Mouse (Mus musculus) liver, embryonic 15.5 days (tissue): ENCODE results near the gene Cd276. TPM values are rescaled to one million over a fixed set of nuclear protein-coding genes. Genes with fewer than 3 reads are reported as not detected.
"Not testable (repeated sequence)": the region's sequence is repeated elsewhere in the genome, so short reads cannot be mapped to it uniquely, and the experiment has no call there.

Source experiments
- ATAC-seq: fragments of 200-750 bp; cut with Nextera tagmentation; 2 replicates; pipeline ENCODE4 v1.8.0; 2017; ENCODE audit warnings: moderate number of reproducible peaks, mild to moderate bottlenecking, moderate library complexity; ENCODE audit not compliant: insufficient read depth
- H3K27ac ChIP-seq: fragments of 300-500 bp; sonication (generic); replicated peaks from 2 replicates; pipeline ENCODE4 v1.5.1; 2015; ENCODE audit warnings: mild to moderate bottlenecking, inconsistent platforms
- H3K27me3 ChIP-seq: fragments of 300-500 bp; sonication (generic); 2 replicates; pipeline ENCODE4 v1.6.1; 2015; ENCODE audit warnings: mild to moderate bottlenecking, inconsistent platforms
- H3K36me3 ChIP-seq: fragments of 300-500 bp; sonication (generic); replicated peaks from 2 replicates; pipeline ENCODE4 v1.6.1; 2015; ENCODE audit warnings: moderate library complexity, mild to moderate bottlenecking, inconsistent platforms
- H3K4me1 ChIP-seq: fragments of 300-500 bp; sonication (generic); replicated peaks from 2 replicates; pipeline ENCODE4 v1.6.1; 2015; ENCODE audit warnings: inconsistent platforms
- H3K4me2 ChIP-seq: fragments of 300-500 bp; sonication (generic); 2 replicates; pipeline ENCODE4 v1.6.1; 2015; ENCODE audit warnings: moderate library complexity, mild to moderate bottlenecking, inconsistent platforms
- H3K4me3 ChIP-seq: fragments of 300-500 bp; sonication (generic); replicated peaks from 2 replicates; pipeline ENCODE4 v1.5.1; 2015; ENCODE audit warnings: mild to moderate bottlenecking, inconsistent platforms
- H3K9ac ChIP-seq: fragments of 300-500 bp; sonication (generic); 2 replicates; pipeline ENCODE4 v1.6.1; 2015; ENCODE audit warnings: moderate library complexity, mild to moderate bottlenecking, inconsistent platforms
- H3K9me3 ChIP-seq: fragments of 300-500 bp; sonication (generic); replicated peaks from 2 replicates; pipeline ENCODE4 v1.6.1; 2016; ENCODE audit warnings: inconsistent platforms
- WGBS: fragments of 180-500 bp; shearing (Covaris S2); methylation state at CpG from one replicate; pipeline ENCODE4 v1.1.7; 2015; ENCODE audit warnings: mixed read lengths; ENCODE audit not compliant: insufficient replicate concordance; 5-methylcytosine and 5-hydroxymethylcytosine counted together
- polyA plus RNA-seq: library from polyadenylated mRNA; unstranded; fragments of >200 nt; fragmentation: Nextera tagmentation; extraction: Ambion mirVana; gene quantifications from 2 replicates; pipeline ENCODE4 v1.2.1, GENCODE M21; 2015

Gene Cd276
- polyA plus RNA-seq, 1 experiment from 2014 or later = 1.4 TPM

- H3K27ac ChIP-seq = no peak overlapping the region
- ATAC-seq = no peak
- peaks cover 3% of the 10 kb centered on the region; the same call in 1 of the 2 replicates for H3K27me3 ChIP-seq
- H3K4me3 ChIP-seq = no peak overlapping the region
- no peaks in the 10 kb centered on the region for H3K36me3 ChIP-seq
- H3K4me2 ChIP-seq = no peak overlapping the region
- H3K4me1 ChIP-seq = no peaks in the 10 kb centered on the region
- 79% methylated on average over 1 of the region's 1 CpGs for WGBS
- H3K9me3 ChIP-seq = no peaks in the 10 kb centered on the region
- no peak overlapping the region for H3K9ac ChIP-seq
Measured at GRCm38 (mm10) chr9:58571001-58571400, 15.8 kb upstream of the Cd276 start.

DNA sequence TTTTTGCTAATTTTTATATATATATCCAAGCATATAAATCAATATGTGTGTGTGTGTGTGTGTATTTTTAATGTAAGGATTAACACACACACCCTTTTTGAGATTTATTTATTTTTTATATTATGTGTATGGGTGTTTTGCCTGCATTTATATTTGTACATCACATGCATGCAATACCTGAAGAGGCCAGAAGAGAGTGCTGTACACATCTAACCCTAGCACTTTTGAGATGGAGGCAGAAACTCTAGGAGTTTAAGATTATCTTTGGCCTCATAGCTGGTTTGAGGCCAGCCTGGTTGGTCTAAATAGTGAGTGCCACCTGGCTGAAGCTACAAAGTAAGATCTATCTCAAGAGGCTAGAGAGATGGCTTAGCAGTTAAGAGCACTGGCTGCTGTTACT lies 12.4 kb upstream of the Cd276 start:
- ATAC-seq = no peak
- Histone ChIP-seq H3K4me2 (no peak overlapping the region), H3K4me3 (no peak overlapping the region), H3K9me3 (no peaks in the 10 kb centered on the region), H3K4me1 (no peaks in the 10 kb centered on the region), H3K27ac (no peak overlapping the region), H3K27me3 (peaks cover 6% of the 10 kb centered on the region; the same call in 1 of the 2 replicates), H3K36me3 (no peaks in the 10 kb centered on the region), H3K9ac (no peak overlapping the region)

DNA sequence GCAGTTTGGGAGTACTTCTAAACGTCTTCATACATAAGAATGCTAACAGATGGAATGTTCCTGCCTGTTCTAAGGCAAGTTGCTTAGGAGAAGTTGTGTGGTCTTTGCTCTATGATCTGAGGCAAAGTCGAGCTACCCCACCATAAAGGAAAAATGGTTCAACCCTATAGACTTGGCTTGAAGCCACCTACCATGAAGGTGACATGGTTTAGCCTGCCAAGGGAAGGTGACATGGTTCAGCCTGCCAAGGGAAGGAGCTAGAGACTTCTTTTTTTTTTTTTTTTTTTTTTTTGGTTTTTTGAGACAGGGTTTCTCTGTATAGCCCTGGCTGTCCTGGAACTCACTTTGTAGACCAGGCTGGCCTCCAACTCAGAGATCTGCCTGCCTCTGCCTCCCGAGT lies 10.7 kb upstream of the Cd276 start:
- not testable (repeated sequence) for H3K9me3 ChIP-seq, H3K4me3 ChIP-seq, H3K9ac ChIP-seq, H3K4me1 ChIP-seq, H3K36me3 ChIP-seq, H3K4me2 ChIP-seq, ATAC-seq, H3K27ac ChIP-seq
- WGBS = 47% methylated on average over 3 of the region's 3 CpGs
- H3K27me3 ChIP-seq = peaks cover 15% of the 10 kb centered on the region

GRCm38 (mm10) chr9:58560211-58560610 lies 5.0 kb upstream of the Cd276 start:
- no peak for ATAC-seq
- H3K4me1 ChIP-seq = peaks cover 12% of the 10 kb centered on the region
- 12% methylated on average over 3 of the region's 3 CpGs for WGBS
- H3K4me2 ChIP-seq = no peak overlapping the region
- no peaks in the 10 kb centered on the region for H3K36me3 ChIP-seq
- H3K27ac ChIP-seq = no peak overlapping the region
- no peak overlapping the region for H3K9ac ChIP-seq
- H3K4me3 ChIP-seq = no peak overlapping the region
- H3K27me3 ChIP-seq = peaks cover 46% of the 10 kb centered on the region
- no peaks in the 10 kb centered on the region for H3K9me3 ChIP-seq

DNA sequence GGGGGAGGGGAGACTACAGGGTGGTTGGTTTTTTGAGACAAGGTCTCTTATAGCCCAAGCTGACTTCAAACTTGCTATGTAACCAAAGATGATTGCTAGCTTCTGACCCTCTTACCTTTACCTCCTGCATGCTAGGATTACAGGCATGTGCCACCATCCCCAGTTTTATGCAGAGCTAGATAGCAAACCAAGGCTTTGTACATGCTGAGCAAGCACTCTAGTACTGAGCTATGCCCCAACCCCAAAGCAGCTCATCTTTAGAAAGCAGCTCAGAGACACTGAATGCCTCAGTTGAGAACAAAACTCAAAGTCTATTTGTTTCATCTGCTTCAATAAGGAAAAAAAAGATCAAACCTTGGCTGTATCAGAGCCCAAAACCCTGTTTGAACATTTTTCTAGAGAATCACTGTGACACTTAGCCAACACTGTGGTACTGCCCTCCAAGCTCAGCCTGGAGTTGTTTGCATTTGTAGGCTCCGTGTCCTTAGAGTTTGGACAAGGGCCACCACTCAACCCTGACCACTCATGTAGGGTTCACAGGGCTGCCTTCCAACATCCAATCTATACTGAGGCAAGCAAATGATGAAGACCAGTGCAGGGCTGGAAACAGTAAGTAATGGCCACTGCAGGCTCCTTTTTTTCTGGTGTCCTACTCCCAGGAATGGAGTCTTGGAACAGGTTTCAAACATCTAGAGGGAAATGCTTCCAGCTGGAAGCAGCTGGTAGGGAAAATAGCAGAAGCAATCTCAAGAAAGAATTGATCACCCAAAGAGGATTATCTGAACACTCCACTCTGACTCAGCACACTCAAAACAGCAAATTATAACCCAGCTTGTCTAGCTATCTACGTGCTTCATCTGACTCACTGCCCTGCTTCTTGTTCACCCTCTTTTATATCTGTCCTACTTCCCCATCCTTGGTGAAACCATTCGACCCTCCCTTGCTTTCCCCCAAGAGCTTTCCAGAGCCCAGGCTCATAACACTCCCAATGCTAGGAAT lies 2.5 kb upstream of the Cd276 start:
- WGBS = 15% methylated on average over 3 of the region's 3 CpGs
- Histone ChIP-seq H3K9me3 (no peaks in the 10 kb centered on the region), H3K4me3 (no peak overlapping the region), H3K4me1 (peaks cover 25% of the 10 kb centered on the region), H3K27ac (no peak overlapping the region), H3K27me3 (peaks cover 71% of the 10 kb centered on the region), H3K9ac (no peak overlapping the region), H3K4me2 (no peak overlapping the region), H3K36me3 (no peaks in the 10 kb centered on the region)
- no peak for ATAC-seq

GRCm38 (mm10) chr9:58556627-58557026 lies 1.4 kb upstream of the Cd276 start:
- WGBS = 48% methylated on average over 7 of the region's 7 CpGs
- Histone ChIP-seq H3K4me2 (no peak overlapping the region), H3K4me3 (no peak overlapping the region), H3K27ac (no peak overlapping the region), H3K9ac (no peak overlapping the region), H3K27me3 (peaks cover 76% of the 10 kb centered on the region), H3K4me1 (peaks cover 25% of the 10 kb centered on the region), H3K9me3 (no peaks in the 10 kb centered on the region), H3K36me3 (no peaks in the 10 kb centered on the region)
- ATAC-seq = no peak

GRCm38 (mm10) chr9:58555685-58556414 lies 613 bp upstream of the Cd276 start:
- no peaks in the 10 kb centered on the region for H3K9me3 ChIP-seq
- H3K27ac ChIP-seq = no peak overlapping the region
- H3K9ac ChIP-seq = no peak overlapping the region
- no peaks in the 10 kb centered on the region for H3K36me3 ChIP-seq
- H3K4me1 ChIP-seq = peaks cover 25% of the 10 kb centered on the region
- H3K4me3 ChIP-seq = peak overlapping the region; percentile 59
- H3K27me3 ChIP-seq = peaks cover 80% of the 10 kb centered on the region
- H3K4me2 ChIP-seq = peak overlapping the region; percentile 75
- WGBS = 10% methylated on average over 9 of the region's 9 CpGs
- ATAC-seq = no peak

DNA sequence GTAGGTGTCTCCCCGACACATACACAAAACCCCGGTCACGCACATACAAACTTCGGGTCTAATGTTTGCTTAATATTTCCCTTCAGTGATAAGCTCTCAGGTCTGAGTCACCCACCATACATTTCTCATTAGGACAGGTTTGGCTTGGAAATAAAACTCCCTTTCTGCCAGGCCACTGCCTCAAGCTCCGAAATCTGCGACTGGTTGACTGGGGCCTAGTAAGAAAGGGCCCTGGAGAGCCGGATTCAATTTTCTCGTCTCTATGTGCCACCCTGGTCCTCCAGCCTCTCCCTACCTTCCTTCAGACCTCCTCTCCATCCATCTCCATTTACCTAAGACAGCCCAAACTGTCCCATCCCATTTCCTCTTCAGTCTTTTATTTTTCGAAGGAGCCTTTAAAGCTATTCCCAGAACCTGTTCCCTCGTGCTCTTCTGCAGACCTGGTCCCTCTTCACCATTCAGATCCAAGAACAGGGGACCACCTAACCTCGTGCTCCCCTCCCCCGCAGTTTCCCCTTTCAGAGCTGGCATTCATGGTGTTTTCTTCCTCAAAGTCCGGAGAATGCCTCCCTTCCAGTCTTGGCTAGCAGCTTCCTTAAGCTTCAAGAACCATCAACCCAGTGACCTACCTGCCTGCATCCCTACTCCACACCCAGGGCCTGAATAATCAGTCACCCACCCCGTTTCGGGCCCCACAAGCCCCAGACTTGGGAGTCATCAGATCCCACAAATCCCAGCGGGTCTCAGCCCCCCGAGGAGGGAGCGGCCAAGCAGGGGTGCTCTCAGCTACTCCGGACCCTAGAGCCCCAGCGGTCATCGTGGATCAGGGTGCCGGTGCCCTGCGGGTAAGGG lies 955 bp downstream of the Cd276 start:
- no peak for ATAC-seq
- Histone ChIP-seq H3K9me3 (no peaks in the 10 kb centered on the region), H3K9ac (peak overlapping the region; percentile 49), H3K36me3 (no peaks in the 10 kb centered on the region), H3K4me1 (peaks cover 25% of the 10 kb centered on the region), H3K4me2 (peak overlapping the region; percentile 75), H3K4me3 (peak overlapping the region; percentile 59), H3K27me3 (peaks cover 79% of the 10 kb centered on the region), H3K27ac (no peak overlapping the region)
- 17% methylated on average over 23 of the region's 23 CpGs for WGBS

DNA sequence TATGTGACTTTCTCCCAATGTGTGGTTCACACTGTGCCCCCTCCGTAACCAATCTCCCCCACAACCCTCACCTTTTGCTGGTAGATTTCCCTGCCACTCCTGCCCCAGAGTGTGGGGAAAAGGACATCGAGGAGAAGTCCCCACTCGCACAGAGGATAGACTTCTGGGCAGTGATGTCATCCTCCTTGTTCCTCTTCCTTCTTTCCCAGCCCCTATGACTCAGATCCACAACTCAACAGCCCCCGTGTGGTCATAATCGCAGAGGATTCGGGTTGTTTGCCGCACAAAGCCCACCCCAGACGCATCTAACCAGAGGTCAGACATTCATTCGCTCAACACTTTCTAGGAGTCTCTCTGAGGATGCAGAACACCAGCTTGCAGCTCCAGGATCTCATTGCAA lies 3.2 kb downstream of the Cd276 start:
- Histone ChIP-seq H3K4me3 (no peak overlapping the region), H3K9ac (no peak overlapping the region), H3K4me1 (peaks cover 19% of the 10 kb centered on the region), H3K27me3 (peaks cover 64% of the 10 kb centered on the region), H3K36me3 (no peaks in the 10 kb centered on the region), H3K9me3 (no peaks in the 10 kb centered on the region), H3K27ac (no peak overlapping the region), H3K4me2 (no peak overlapping the region)
- WGBS = 21% methylated on average over 9 of the region's 9 CpGs
- ATAC-seq = no peak

GRCm38 (mm10) chr9:58550928-58551327 lies 4.3 kb downstream of the Cd276 start:
- H3K4me1 ChIP-seq = peaks cover 19% of the 10 kb centered on the region
- no peak overlapping the region for H3K4me3 ChIP-seq
- 77% methylated on average over 6 of the region's 6 CpGs for WGBS
- H3K36me3 ChIP-seq = no peaks in the 10 kb centered on the region
- no peak overlapping the region for H3K4me2 ChIP-seq
- ATAC-seq = no peak
- no peak overlapping the region for H3K9ac ChIP-seq
- H3K27ac ChIP-seq = no peak overlapping the region
- no peaks in the 10 kb centered on the region for H3K9me3 ChIP-seq
- H3K27me3 ChIP-seq = peaks cover 54% of the 10 kb centered on the region

- no peak overlapping the region for H3K27ac ChIP-seq
- no peak overlapping the region for H3K9ac ChIP-seq
- no peak overlapping the region for H3K4me3 ChIP-seq
- H3K4me2 ChIP-seq = no peak overlapping the region
- WGBS = 58% methylated on average over 3 of the region's 3 CpGs
- H3K9me3 ChIP-seq = no peaks in the 10 kb centered on the region
- peaks cover 41% of the 10 kb centered on the region for H3K27me3 ChIP-seq
- no peak for ATAC-seq
- H3K4me1 ChIP-seq = peaks cover 7% of the 10 kb centered on the region
- H3K36me3 ChIP-seq = no peaks in the 10 kb centered on the region
Measured at GRCm38 (mm10) chr9:58549694-58550093, 5.5 kb downstream of the Cd276 start.
